Mouse (Mus musculus) myocyte (in vitro differentiated cells): ENCODE data around the gene Rad23b.

Experiments used
- E2F4 ChIP-seq: IDR thresholded peaks from one replicate; pipeline ENCODE4 v1.6.1; 2011; ENCODE audit warnings: mild to moderate bottlenecking, control low read depth, moderate library complexity; ENCODE audit not compliant: insufficient read depth
- POLR2A ChIP-seq: IDR thresholded peaks from one replicate; pipeline ENCODE4 v1.6.1; 2011; ENCODE audit warnings: low read depth, mild to moderate bottlenecking, control low read depth, moderate library complexity; ENCODE audit not compliant: insufficient read length
- REST ChIP-seq: IDR thresholded peaks from one replicate; pipeline ENCODE4 v1.6.1; 2011; ENCODE audit warnings: mild to moderate bottlenecking, control low read depth, moderate library complexity; ENCODE audit not compliant: insufficient read depth, insufficient read length
- USF1 ChIP-seq: IDR thresholded peaks from one replicate; pipeline ENCODE4 v1.6.1; 2011; ENCODE audit warnings: low read depth, mild to moderate bottlenecking, control low read depth, moderate library complexity

DNA sequence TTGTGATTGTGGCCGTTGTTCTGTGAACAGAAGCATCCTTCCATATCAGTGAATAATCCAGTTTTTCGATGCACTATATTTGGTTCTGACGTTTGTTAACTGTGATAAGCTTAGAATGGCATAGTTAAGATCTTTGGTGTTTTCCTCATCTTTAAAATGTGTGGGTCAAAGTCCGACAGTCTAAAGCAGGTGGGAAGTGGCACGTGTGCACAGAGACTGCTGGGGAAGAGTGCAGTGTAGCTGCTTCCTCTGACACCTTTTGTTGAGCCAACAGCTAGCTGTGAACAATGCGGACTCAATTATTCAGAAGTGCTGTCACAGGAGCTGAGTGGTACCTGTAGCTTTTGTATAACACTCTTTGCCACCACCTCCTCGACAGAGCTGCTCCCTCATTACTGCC, 21.5 kb downstream of the Rad23b start:
- no peak for TF ChIP-seq REST
- no peak for TF ChIP-seq POLR2A
- no peak for TF ChIP-seq E2F4
- TF ChIP-seq USF1 = no peak
